Mouse (Mus musculus) MEL (cell line): ENCODE results near the gene Hsf4. TPM values are rescaled to one million over a fixed set of nuclear protein-coding genes. Genes with fewer than 3 reads are reported as not detected.

Experiments used
- DNase-seq: peaks from one replicate; pipeline ENCODE4 v3.0.0; 2011; ENCODE audit warnings: low read depth, low spot score
- H3K27ac ChIP-seq: 2 replicates; pipeline ENCODE4 v1.5.1; 2012; ENCODE audit warnings: low read depth, mild to moderate bottlenecking, control low read depth, low read length, moderate library complexity; ENCODE audit not compliant: control insufficient read depth
- H3K27me3 ChIP-seq, 2 experiments: fragments of 150-350 bp in 1 of 2; sonication (generic) in 1 of 2; 2 replicates each; pipeline ENCODE4 v1.6.1; 2012; ENCODE audit warnings: low read length in 2 of 2, mild to moderate bottlenecking in 2 of 2, improper control_type of control experiment in 1 of 2, moderate library complexity in 1 of 2; ENCODE audit not compliant: insufficient read depth in 2 of 2, control insufficient read depth in 1 of 2
- H3K36me3 ChIP-seq, 2 experiments: 2 replicates each; pipeline ENCODE4 v1.6.1; 2012 to 2014; ENCODE audit warnings: low read length in 2 of 2, improper control_type of control experiment in 1 of 2, inconsistent platforms in 1 of 2, mild to moderate bottlenecking in 1 of 2; ENCODE audit not compliant: insufficient read depth in 2 of 2, control insufficient read depth in 1 of 2
- H3K4me1 ChIP-seq, 2 experiments: fragments of 150-350 bp in 1 of 2; sonication (generic) in 1 of 2; 2 replicates each; pipeline ENCODE4 v1.6.1; 2012; ENCODE audit warnings: low read length in 2 of 2, improper control_type of control experiment in 1 of 2, mild to moderate bottlenecking in 1 of 2; ENCODE audit not compliant: insufficient read depth in 2 of 2, control insufficient read depth in 1 of 2
- H3K4me3 ChIP-seq, 2 experiments: fragments of 150-350 bp in 1 of 2; sonication (generic) in 1 of 2; 2 replicates each; pipeline ENCODE4 v1.5.1; 2012; ENCODE audit warnings: low read depth in 2 of 2, low read length in 2 of 2, mild to moderate bottlenecking in 2 of 2, moderate library complexity in 2 of 2, control low read depth in 1 of 2, improper control_type of control experiment in 1 of 2; ENCODE audit not compliant: control insufficient read depth in 1 of 2, insufficient read depth in 1 of 2
- H3K79me2 ChIP-seq: 2 replicates; pipeline ENCODE4 v1.6.1; 2012; ENCODE audit warnings: mild to moderate bottlenecking, low read length, moderate library complexity; ENCODE audit not compliant: control insufficient read depth, poor library complexity, insufficient read depth
- H3K9ac ChIP-seq: 2 replicates; pipeline ENCODE4 v1.6.1; 2012; ENCODE audit warnings: low read depth, mild to moderate bottlenecking, control low read depth, low read length, moderate library complexity; ENCODE audit not compliant: control insufficient read depth, poor library complexity, severe bottlenecking
- H3K9me3 ChIP-seq: fragments of 150-350 bp; sonication (generic); replicated peaks from 2 replicates; pipeline ENCODE4 v1.6.1; 2012; ENCODE audit warnings: mild to moderate bottlenecking, low read length, improper control_type of control experiment, moderate library complexity; ENCODE audit not compliant: insufficient read depth
- CHD2 ChIP-seq: IDR thresholded peaks from 2 replicates; pipeline ENCODE4 v1.6.1; 2011; ENCODE audit warnings: low read length, improper control_type of control experiment
- CTCF ChIP-seq, 3 experiments: IDR thresholded peaks in 2 of 3; conservative IDR thresholded peaks in 1 of 3; 2 replicates each; pipeline ENCODE4 v1.5.1; 2011 to 2012; ENCODE audit warnings: low read length in 3 of 3, low read depth in 2 of 3, mild to moderate bottlenecking in 2 of 3, improper control_type of control experiment in 1 of 3, inconsistent platforms in 1 of 3, mixed read lengths in 1 of 3, moderate library complexity in 1 of 3; ENCODE audit not compliant: control insufficient read depth in 1 of 3, insufficient read depth in 1 of 3, poor library complexity in 1 of 3, severe bottlenecking in 1 of 3
- E2F4 ChIP-seq: IDR thresholded peaks from 2 replicates; pipeline ENCODE4 v1.6.1; 2011; ENCODE audit warnings: low read depth, low read length, improper control_type of control experiment, borderline replicate concordance
- ELF1 ChIP-seq: IDR thresholded peaks from 2 replicates; pipeline ENCODE4 v1.6.1; 2014; ENCODE audit warnings: low read depth, mild to moderate bottlenecking, inconsistent platforms, low read length, improper control_type of control experiment, moderate library complexity
- EP300 ChIP-seq, 2 experiments: IDR thresholded peaks; 2 replicates each; pipeline ENCODE4 v1.6.1; 2011; ENCODE audit warnings: improper control_type of control experiment in 2 of 2, low read length in 2 of 2, low read depth in 1 of 2, mild to moderate bottlenecking in 1 of 2
- GABPA ChIP-seq: IDR thresholded peaks from 2 replicates; pipeline ENCODE4 v1.6.1; 2012; ENCODE audit warnings: low read depth, mild to moderate bottlenecking, inconsistent platforms, low read length, improper control_type of control experiment, moderate library complexity
- GATA1 ChIP-seq: IDR thresholded peaks from 2 replicates; pipeline ENCODE4 v1.6.1; 2011; ENCODE audit warnings: low read depth, low read length, improper control_type of control experiment
- HCFC1 ChIP-seq: IDR thresholded peaks from 2 replicates; pipeline ENCODE4 v1.6.1; 2012; ENCODE audit warnings: low read depth, mild to moderate bottlenecking, inconsistent platforms, low read length, improper control_type of control experiment, moderate library complexity
- JUND ChIP-seq: IDR thresholded peaks from 2 replicates; pipeline ENCODE4 v1.6.1; 2011; ENCODE audit warnings: low read depth, mild to moderate bottlenecking, improper control_type of control experiment, low read length
- MAFK ChIP-seq: IDR thresholded peaks from 2 replicates; pipeline ENCODE4 v1.6.1; 2011; ENCODE audit warnings: low read depth, mild to moderate bottlenecking, low read length, improper control_type of control experiment, borderline replicate concordance
- MEF2A ChIP-seq: IDR thresholded peaks from 2 replicates; pipeline ENCODE4 v1.6.1; 2014; ENCODE audit warnings: low read depth, mild to moderate bottlenecking, inconsistent platforms, low read length, improper control_type of control experiment; ENCODE audit not compliant: poor library complexity, insufficient replicate concordance, severe bottlenecking; ENCODE audit errors: extremely low read depth
- MXI1 ChIP-seq: IDR thresholded peaks from 2 replicates; pipeline ENCODE4 v1.6.1; 2011; ENCODE audit warnings: mild to moderate bottlenecking, low read depth, low read length, improper control_type of control experiment
- MYC ChIP-seq: IDR thresholded peaks from 2 replicates; pipeline ENCODE4 v1.6.1; 2011; ENCODE audit warnings: low read depth, mild to moderate bottlenecking, low read length, improper control_type of control experiment, moderate library complexity
- NELFE ChIP-seq: IDR thresholded peaks from 2 replicates; pipeline ENCODE4 v1.6.1; 2011; ENCODE audit warnings: low read depth, low read length, improper control_type of control experiment
- POLR2A ChIP-seq, 2 experiments: IDR thresholded peaks; 2 replicates each; pipeline ENCODE4 v1.6.1; 2011 to 2012; ENCODE audit warnings: low read length in 2 of 2, mild to moderate bottlenecking in 2 of 2, control low read depth in 1 of 2, improper control_type of control experiment in 1 of 2, low read depth in 1 of 2, moderate library complexity in 1 of 2; ENCODE audit not compliant: control insufficient read depth in 1 of 2, insufficient read depth in 1 of 2, poor library complexity in 1 of 2
- RAD21 ChIP-seq: IDR thresholded peaks from 2 replicates; pipeline ENCODE4 v1.6.1; 2011; ENCODE audit warnings: mild to moderate bottlenecking, low read depth, low read length, improper control_type of control experiment
- RCOR1 ChIP-seq: IDR thresholded peaks from 2 replicates; pipeline ENCODE4 v1.6.1; 2012; ENCODE audit warnings: low read depth, mild to moderate bottlenecking, inconsistent platforms, low read length, improper control_type of control experiment
- SIN3A ChIP-seq: IDR thresholded peaks from 2 replicates; pipeline ENCODE4 v1.6.1; 2012; ENCODE audit warnings: low read length, improper control_type of control experiment, inconsistent platforms
- SMC3 ChIP-seq: IDR thresholded peaks from 2 replicates; pipeline ENCODE4 v1.6.1; 2011; ENCODE audit warnings: low read depth, low read length, improper control_type of control experiment
- TAL1 ChIP-seq: IDR thresholded peaks from 2 replicates; pipeline ENCODE4 v1.6.1; 2012; ENCODE audit warnings: mild to moderate bottlenecking, inconsistent platforms, low read length, moderate library complexity, mixed read lengths
- TCF12 ChIP-seq: IDR thresholded peaks from 2 replicates; pipeline ENCODE4 v1.6.1; 2014; ENCODE audit warnings: low read depth, mild to moderate bottlenecking, inconsistent platforms, low read length, improper control_type of control experiment, moderate library complexity
- UBTF ChIP-seq: IDR thresholded peaks from 2 replicates; pipeline ENCODE4 v1.6.1; 2012; ENCODE audit warnings: low read depth, mild to moderate bottlenecking, inconsistent platforms, low read length, improper control_type of control experiment, moderate library complexity, borderline replicate concordance; ENCODE audit not compliant: insufficient read depth
- USF1 ChIP-seq: IDR thresholded peaks from 2 replicates; pipeline ENCODE4 v1.6.1; 2014; ENCODE audit warnings: low read depth, mild to moderate bottlenecking, inconsistent platforms, low read length, improper control_type of control experiment, moderate library complexity
- USF2 ChIP-seq, 2 experiments: IDR thresholded peaks; 2 replicates each; pipeline ENCODE4 v1.6.1; 2011 to 2012; ENCODE audit warnings: improper control_type of control experiment in 2 of 2, low read length in 2 of 2, borderline replicate concordance in 1 of 2, inconsistent platforms in 1 of 2, low read depth in 1 of 2, mild to moderate bottlenecking in 1 of 2; ENCODE audit not compliant: insufficient read depth in 1 of 2
- ZKSCAN1 ChIP-seq: IDR thresholded peaks from 2 replicates; pipeline ENCODE4 v1.6.1; 2012; ENCODE audit warnings: low read depth, mild to moderate bottlenecking, inconsistent platforms, low read length, improper control_type of control experiment, moderate library complexity
- ZMIZ1 ChIP-seq: IDR thresholded peaks from 2 replicates; pipeline ENCODE4 v1.6.1; 2012; ENCODE audit warnings: low read depth, mild to moderate bottlenecking, inconsistent platforms, low read length, improper control_type of control experiment, moderate library complexity
- ZNF384 ChIP-seq: IDR thresholded peaks from 2 replicates; pipeline ENCODE4 v1.6.1; 2012; ENCODE audit warnings: low read depth, mild to moderate bottlenecking, inconsistent platforms, low read length, improper control_type of control experiment
- polyA plus RNA-seq, 2 experiments: library from polyadenylated mRNA; stranded (reverse) in 1 of 2; unstranded in 1 of 2; fragments of >175 nt in 1 of 2; fragments of >200 nt in 1 of 2; gene quantifications; 2 replicates each; pipeline versions ENCODE4 v1.2.1 to v1.2.4; 2012; ENCODE audit warnings: low replicate concordance in 2 of 2, low read depth in 1 of 2; ENCODE audit not compliant: insufficient read length in 2 of 2, insufficient read depth in 1 of 2, missing spikeins in 1 of 2
- total RNA-seq: library from RNA; depleted of rRNA; stranded (reverse); fragments of 300-350 nt; gene quantifications from 2 replicates; pipeline ENCODE4 v1.2.3, GENCODE M21; 2012

Gene Hsf4
- total and polyA plus RNA-seq, 3 experiments = 1.7 to 7.1 TPM; not detected in 1

- TF ChIP-seq ZMIZ1 (no peak), MAFK (no peak), CHD2 (no peak), MYC (no peak), EP300 (IDR thresholded peaks at IDR 0.05; ENCODE audit: low read depth in 1 of 2, low read length in 2 of 2) (peak; percentile 55 to 77), TAL1 (peak; percentile 42), USF1 (no peak), HCFC1 (no peak), E2F4 (no peak), SIN3A (no peak; the same call in 1 of the 2 replicates), RCOR1 (peak; percentile 17; the same call in 1 of the 2 replicates), ZKSCAN1 (no peak), ELF1 (no peak), CTCF (IDR thresholded peaks at IDR 0.05 in 2 of 3, conservative IDR thresholded peaks at IDR 0.05 in 1 of 3; ENCODE audit: control insufficient read depth in 1 of 3, insufficient read depth in 1 of 3, low read depth in 2 of 3, low read length in 3 of 3, poor library complexity in 1 of 3, severe bottlenecking in 1 of 3) (no peak), NELFE (no peak), RAD21 (no peak), USF2 (IDR thresholded peaks at IDR 0.05; ENCODE audit: borderline replicate concordance in 1 of 2, insufficient read depth in 1 of 2, low read depth in 1 of 2, low read length in 2 of 2) (no peak), ZNF384 (no peak), POLR2A (IDR thresholded peaks at IDR 0.05; ENCODE audit: control insufficient read depth in 1 of 2, insufficient read depth in 1 of 2, low read depth in 1 of 2, low read length in 2 of 2, poor library complexity in 1 of 2) (peak in 1 of 2 experiments; percentile 9; a peak in 1 of 4 replicates), SMC3 (no peak), JUND (no peak)
These were observed 30.4 kb downstream of the Hsf4 start (continued) for GRCm38 (mm10) chr8:105299962-105300361.

- Histone ChIP-seq H3K4me3 (no peak overlapping the region), H3K27me3 (no peaks in the 10 kb centered on the region), H3K27ac (no peak overlapping the region), H3K9ac (no peak overlapping the region), H3K9me3 (no peaks in the 10 kb centered on the region), H3K4me1 (peaks cover 9 to 39% of the 10 kb centered on the region in 2 experiments), H3K36me3 (peaks cover 18 to 47% of the 10 kb centered on the region in 2 experiments), H3K79me2 (peaks cover 24% of the 10 kb centered on the region)
- TF ChIP-seq GATA1 (no peak), MEF2A (no peak), USF1 (no peak), ZNF384 (no peak), RAD21 (no peak), ZMIZ1 (no peak), MXI1 (no peak), UBTF (no peak), TCF12 (no peak), GABPA (no peak)
- no peak for DNase-seq
These were observed 33.8 kb downstream of the Hsf4 start for GRCm38 (mm10) chr8:105303396-105303795.
